Mouse (Mus musculus) midbrain, embryonic 10.5 days (tissue): Measurements from ENCODE around the gene Fryl. TPM values are rescaled to one million over a fixed set of nuclear protein-coding genes. Genes with fewer than 3 reads are reported as not detected.

Experiments
- DNase-seq: peaks from one replicate; pipeline ENCODE4 v3.0.0-alpha.2; 2017; ENCODE audit warnings: low spot score
- H3K27ac ChIP-seq: fragments of 300-500 bp; sonication (generic); replicated peaks from 2 replicates; pipeline ENCODE4 v1.5.1; 2016; ENCODE audit warnings: mild to moderate bottlenecking
- H3K27me3 ChIP-seq: fragments of 300-500 bp; sonication (generic); 2 replicates; pipeline ENCODE4 v1.6.1; 2016; ENCODE audit warnings: low read depth, mild to moderate bottlenecking; ENCODE audit not compliant: poor library complexity, severe bottlenecking
- H3K36me3 ChIP-seq: fragments of 300-500 bp; sonication (generic); 2 replicates; pipeline ENCODE4 v1.6.1; 2016; ENCODE audit warnings: mild to moderate bottlenecking, moderate library complexity
- H3K4me1 ChIP-seq: fragments of 300-500 bp; sonication (generic); 2 replicates; pipeline ENCODE4 v1.6.1; 2016
- H3K4me3 ChIP-seq: fragments of 300-500 bp; sonication (generic); 2 replicates; pipeline ENCODE4 v1.5.1; 2016; ENCODE audit warnings: mild to moderate bottlenecking, moderate library complexity
- H3K9me3 ChIP-seq: fragments of 300-500 bp; sonication (generic); replicated peaks from 2 replicates; pipeline ENCODE4 v1.6.1; 2016; ENCODE audit warnings: mild to moderate bottlenecking
- WGBS: fragments of 180-500 bp; shearing (Covaris S2); methylation state at CpG from one replicate; pipeline ENCODE4 v1.1.7; 2016; 5-methylcytosine and 5-hydroxymethylcytosine counted together
- polyA plus RNA-seq: library from polyadenylated mRNA; unstranded; fragments of >200 nt; fragmentation: Nextera tagmentation; extraction: Ambion mirVana; gene quantifications from 2 replicates; pipeline ENCODE4 v1.2.1, GENCODE M21; 2016

The Fryl gene
- polyA plus RNA-seq, 1 experiment from 2014 or later = 23.7 TPM

DNA sequence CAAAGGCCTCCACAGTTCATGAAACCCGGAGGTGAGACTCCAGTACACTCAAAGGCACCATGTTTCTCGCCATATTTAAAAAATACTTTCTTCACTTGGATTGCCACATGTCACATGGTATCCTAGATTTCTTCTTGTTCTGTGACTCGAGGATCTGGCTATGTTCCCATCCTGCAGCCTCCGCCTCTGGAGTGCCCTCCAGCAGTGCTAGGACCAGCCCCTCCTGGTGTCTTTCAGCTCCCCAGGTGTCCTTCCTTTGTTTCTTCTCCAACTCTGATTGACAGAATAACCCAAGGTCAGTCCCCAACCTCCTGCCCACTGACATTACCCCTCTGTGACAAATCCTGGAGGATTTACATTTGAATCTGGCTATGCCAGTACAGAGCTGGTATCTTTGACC, 26.2 kb downstream of the Fryl start:
- Histone ChIP-seq H3K4me1 (peaks cover 55% of the 10 kb centered on the region), H3K4me3 (no peak overlapping the region), H3K27ac (no peak overlapping the region), H3K27me3 (no peaks in the 10 kb centered on the region), H3K36me3 (no peaks in the 10 kb centered on the region; the same call in 1 of the 2 replicates), H3K9me3 (no peaks in the 10 kb centered on the region)
- 50% methylated on average over 4 of the region's 4 CpGs for WGBS
- no peak for DNase-seq

DNA sequence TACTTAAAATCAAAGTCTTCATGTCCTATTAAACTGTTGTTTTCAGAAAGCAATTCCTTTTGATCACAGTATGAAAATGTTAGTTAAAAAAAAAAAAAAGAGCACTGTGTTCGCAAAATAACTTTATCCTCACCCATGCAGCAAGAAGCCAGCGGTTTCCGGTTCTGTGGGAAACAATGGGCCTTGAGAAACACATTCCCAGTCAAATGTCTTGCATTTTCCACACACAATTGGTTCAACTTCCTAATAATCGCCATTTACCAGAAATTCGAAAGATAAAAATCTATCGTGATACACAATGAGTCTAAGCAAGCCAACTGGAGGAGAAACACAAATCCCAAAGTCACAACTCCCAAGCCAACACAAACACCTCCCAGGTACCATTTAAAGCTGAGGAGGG, 27.0 kb downstream of the Fryl start:
- Histone ChIP-seq H3K27ac (no peak overlapping the region), H3K36me3 (no peaks in the 10 kb centered on the region; the same call in 1 of the 2 replicates), H3K4me1 (peaks cover 55% of the 10 kb centered on the region), H3K4me3 (no peak overlapping the region), H3K9me3 (no peaks in the 10 kb centered on the region), H3K27me3 (no peaks in the 10 kb centered on the region)
- 81% methylated on average over 6 of the region's 6 CpGs for WGBS
- no peak for DNase-seq

DNA sequence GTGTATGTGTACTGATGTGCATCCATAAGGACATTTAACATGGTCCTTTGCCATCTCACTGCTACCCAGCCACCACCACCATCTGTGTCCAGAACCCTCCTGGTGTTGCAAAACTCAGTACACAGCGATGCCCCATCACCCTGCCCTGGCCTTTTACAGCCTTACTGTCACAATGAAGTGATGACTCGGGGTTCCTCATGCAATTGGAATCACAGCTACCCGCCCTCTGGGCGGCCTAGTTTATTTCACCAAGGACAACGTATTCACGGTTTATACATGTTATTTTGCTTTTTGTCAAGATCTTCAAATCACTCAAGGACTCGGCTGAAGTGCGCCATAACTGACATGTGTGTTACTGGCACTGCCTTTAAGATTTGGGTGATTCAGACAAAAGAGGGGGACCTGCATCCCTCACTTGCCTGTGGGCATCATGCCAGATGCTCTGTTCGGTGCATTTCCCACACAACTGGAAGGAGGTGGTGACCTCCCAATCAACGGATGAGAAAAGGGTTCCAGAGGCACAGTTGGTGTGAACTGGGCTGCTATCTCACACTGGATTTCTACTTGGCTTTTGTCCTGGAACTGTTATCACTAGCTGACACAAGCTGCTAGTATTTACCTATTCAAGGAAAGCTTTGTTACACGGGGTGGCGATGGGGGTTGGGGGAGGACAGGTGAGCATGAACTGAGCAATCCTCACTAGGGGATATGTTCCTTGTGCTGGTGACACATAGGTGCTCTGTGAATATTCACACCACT, 27.9 kb downstream of the Fryl start:
- Histone ChIP-seq H3K4me3 (no peak overlapping the region), H3K36me3 (no peaks in the 10 kb centered on the region; the same call in 1 of the 2 replicates), H3K27ac (no peak overlapping the region), H3K4me1 (peaks cover 55% of the 10 kb centered on the region), H3K9me3 (no peaks in the 10 kb centered on the region), H3K27me3 (no peaks in the 10 kb centered on the region)
- WGBS = 89% methylated on average over 12 of the region's 12 CpGs
- no peak for DNase-seq

GRCm38 (mm10) chr5:73227518-73228101, 28.8 kb downstream of the Fryl start:
- H3K4me1 ChIP-seq = peaks cover 49% of the 10 kb centered on the region
- no peaks in the 10 kb centered on the region; the same call in 1 of the 2 replicates for H3K36me3 ChIP-seq
- no peak for DNase-seq
- H3K9me3 ChIP-seq = no peaks in the 10 kb centered on the region
- no peaks in the 10 kb centered on the region for H3K27me3 ChIP-seq
- no peak overlapping the region for H3K27ac ChIP-seq
- 79% methylated on average over 11 of the region's 11 CpGs for WGBS
- no peak overlapping the region for H3K4me3 ChIP-seq

- Histone ChIP-seq H3K36me3 (peaks cover 21% of the 10 kb centered on the region), H3K9me3 (no peaks in the 10 kb centered on the region), H3K27me3 (no peaks in the 10 kb centered on the region), H3K27ac (no peak overlapping the region), H3K4me1 (peaks cover 20% of the 10 kb centered on the region), H3K4me3 (no peak overlapping the region)
- WGBS = 83% methylated on average over 6 of the region's 6 CpGs
- no peak for DNase-seq
Measured at GRCm38 (mm10) chr5:73223065-73223464, 33.4 kb downstream of the Fryl start.

GRCm38 (mm10) chr5:73222397-73222796, 34.0 kb downstream of the Fryl start:
- Histone ChIP-seq H3K27ac (no peak overlapping the region), H3K36me3 (peaks cover 26% of the 10 kb centered on the region), H3K4me1 (peaks cover 13% of the 10 kb centered on the region), H3K4me3 (no peak overlapping the region), H3K27me3 (no peaks in the 10 kb centered on the region), H3K9me3 (no peaks in the 10 kb centered on the region)
- no peak for DNase-seq
- 49% methylated on average over 6 of the region's 6 CpGs for WGBS

- peaks cover 27% of the 10 kb centered on the region for H3K36me3 ChIP-seq
- H3K4me3 ChIP-seq = no peak overlapping the region
- peaks cover 10% of the 10 kb centered on the region for H3K4me1 ChIP-seq
- no peaks in the 10 kb centered on the region for H3K27me3 ChIP-seq
- H3K9me3 ChIP-seq = no peaks in the 10 kb centered on the region
- 94% methylated on average over 7 of the region's 7 CpGs for WGBS
- no peak for DNase-seq
- H3K27ac ChIP-seq = no peak overlapping the region
Measured at GRCm38 (mm10) chr5:73221826-73222225, 34.6 kb downstream of the Fryl start.

- H3K27ac ChIP-seq = no peak overlapping the region
- WGBS = 91% methylated on average over 3 of the region's 3 CpGs
- H3K27me3 ChIP-seq = no peaks in the 10 kb centered on the region
Measured at GRCm38 (mm10) chr5:73219716-73220115, 36.7 kb downstream of the Fryl start.

GRCm38 (mm10) chr5:73218065-73218464, 38.4 kb downstream of the Fryl start:
- Histone ChIP-seq H3K4me1 (no peaks in the 10 kb centered on the region), H3K36me3 (peaks cover 44% of the 10 kb centered on the region), H3K9me3 (no peaks in the 10 kb centered on the region), H3K4me3 (no peak overlapping the region), H3K27me3 (no peaks in the 10 kb centered on the region), H3K27ac (no peak overlapping the region)
- no peak for DNase-seq
- WGBS = 97% methylated on average over 4 of the region's 4 CpGs

More at GRCm38 (mm10) chr5:73219716-73220115, 36.7 kb downstream of the Fryl start:
- Histone ChIP-seq H3K9me3 (no peaks in the 10 kb centered on the region), H3K36me3 (peaks cover 32% of the 10 kb centered on the region), H3K4me3 (no peak overlapping the region), H3K4me1 (no peaks in the 10 kb centered on the region)
- DNase-seq = no peak

- Histone ChIP-seq H3K27ac (no peak overlapping the region), H3K36me3 (peaks cover 52% of the 10 kb centered on the region), H3K27me3 (no peaks in the 10 kb centered on the region), H3K9me3 (no peaks in the 10 kb centered on the region), H3K4me3 (no peak overlapping the region), H3K4me1 (no peaks in the 10 kb centered on the region)
- DNase-seq = no peak
- 92% methylated on average over 1 of the region's 1 CpGs for WGBS
Measured at GRCm38 (mm10) chr5:73217116-73217515, 39.3 kb downstream of the Fryl start.

- WGBS = 95% methylated on average over 9 of the region's 9 CpGs
- Histone ChIP-seq H3K36me3 (peaks cover 58% of the 10 kb centered on the region), H3K9me3 (no peaks in the 10 kb centered on the region), H3K27ac (no peak overlapping the region), H3K4me1 (no peaks in the 10 kb centered on the region), H3K4me3 (no peak overlapping the region), H3K27me3 (no peaks in the 10 kb centered on the region)
- DNase-seq = no peak
Measured at GRCm38 (mm10) chr5:73216014-73216413, 40.4 kb downstream of the Fryl start.

GRCm38 (mm10) chr5:73212446-73212845, 44.0 kb downstream of the Fryl start:
- DNase-seq = no peak
- WGBS = 84% methylated on average over 9 of the region's 9 CpGs
- H3K36me3 ChIP-seq = peaks cover 50% of the 10 kb centered on the region
- no peak overlapping the region for H3K27ac ChIP-seq
- H3K27me3 ChIP-seq = no peaks in the 10 kb centered on the region
- H3K9me3 ChIP-seq = no peaks in the 10 kb centered on the region
- H3K4me1 ChIP-seq = peaks cover 13% of the 10 kb centered on the region; the same call in 1 of the 2 replicates
- H3K4me3 ChIP-seq = no peak overlapping the region

DNA sequence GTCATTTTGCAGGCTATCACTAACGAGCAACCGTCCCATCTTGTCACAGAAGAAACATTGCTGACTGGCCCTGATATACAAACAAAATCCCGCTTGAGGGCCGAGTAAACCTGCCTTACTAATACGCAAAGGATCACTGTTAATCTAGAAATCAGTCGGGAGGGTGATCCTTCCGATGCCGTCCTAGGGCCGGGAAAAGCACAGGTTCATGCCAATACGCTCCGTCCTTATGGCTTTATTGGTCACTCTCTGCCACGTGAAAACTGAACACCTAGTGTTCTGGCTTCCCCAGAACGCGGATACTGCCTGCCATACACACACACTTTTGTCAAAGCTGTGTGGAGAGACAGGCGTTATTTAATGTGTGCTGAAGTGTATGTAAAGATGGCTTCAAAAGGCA, 44.5 kb downstream of the Fryl start:
- Histone ChIP-seq H3K27me3 (no peaks in the 10 kb centered on the region), H3K36me3 (peaks cover 49% of the 10 kb centered on the region), H3K9me3 (no peaks in the 10 kb centered on the region), H3K4me3 (no peak overlapping the region), H3K27ac (no peak overlapping the region), H3K4me1 (peaks cover 13% of the 10 kb centered on the region; the same call in 1 of the 2 replicates)
- no peak for DNase-seq
- 94% methylated on average over 15 of the region's 15 CpGs for WGBS
